Mouse (Mus musculus) hindbrain, postnatal 0 days (tissue): ENCODE results near the gene Lemd2. TPM values are rescaled to one million over a fixed set of nuclear protein-coding genes. Genes with fewer than 3 reads are reported as not detected.

Source experiments
- ATAC-seq: fragments of 200-750 bp; cut with Nextera tagmentation; 2 replicates; pipeline ENCODE4 v1.8.0; 2017; ENCODE audit warnings: mild to moderate bottlenecking, moderate TSS enrichment, moderate library complexity
- DNase-seq: peaks from one replicate; pipeline ENCODE4 v3.0.0-alpha.2; 2015; ENCODE audit warnings: low spot score
- H3K27ac ChIP-seq: fragments of 300-500 bp; sonication (generic); 2 replicates; pipeline ENCODE4 v1.5.1; 2014; ENCODE audit warnings: mild to moderate bottlenecking
- H3K27me3 ChIP-seq: fragments of 300-500 bp; sonication (generic); 2 replicates; pipeline ENCODE4 v1.6.1; 2014; ENCODE audit warnings: low read length, mixed read lengths; ENCODE audit not compliant: insufficient read depth
- H3K36me3 ChIP-seq: fragments of 300-500 bp; sonication (generic); 2 replicates; pipeline ENCODE4 v1.6.1; 2014; ENCODE audit warnings: low read length, mixed read lengths; ENCODE audit not compliant: insufficient read depth
- H3K4me1 ChIP-seq: fragments of 300-500 bp; sonication (generic); 2 replicates; pipeline ENCODE4 v1.6.1; 2014; ENCODE audit warnings: antibody characterized with exemption, low read length, mixed read lengths; ENCODE audit not compliant: insufficient read depth
- H3K4me2 ChIP-seq: fragments of 300-500 bp; sonication (generic); 2 replicates; pipeline ENCODE4 v1.6.1; 2014; ENCODE audit warnings: low read depth, mild to moderate bottlenecking, low read length, moderate library complexity, mixed read lengths
- H3K4me3 ChIP-seq: fragments of 300-500 bp; sonication (generic); 2 replicates; pipeline ENCODE4 v1.5.1; 2014; ENCODE audit warnings: low read length
- H3K9ac ChIP-seq: fragments of 300-500 bp; sonication (generic); replicated peaks from 2 replicates; pipeline ENCODE4 v1.6.1; 2014; ENCODE audit warnings: mild to moderate bottlenecking, low read length, moderate library complexity, mixed read lengths
- H3K9me3 ChIP-seq: fragments of 300-500 bp; sonication (generic); 2 replicates; pipeline ENCODE4 v1.6.1; 2016; ENCODE audit warnings: low read length, mixed read lengths
- CTCF ChIP-seq: IDR thresholded peaks from 2 replicates; pipeline ENCODE4 v1.5.1; 2016; ENCODE audit warnings: antibody characterized with exemption, control low read depth, low read depth
- WGBS: fragments of 180-500 bp; shearing (Covaris S2); extraction: QIAGEN DNeasy Blood & Tissue Kit; methylation state at CpG from one replicate; pipeline ENCODE4 v1.1.7; 2014; 5-methylcytosine and 5-hydroxymethylcytosine counted together
- polyA plus RNA-seq: library from polyadenylated mRNA; unstranded; fragments of >200 nt; fragmentation: Nextera tagmentation; extraction: Ambion mirVana; gene quantifications from 2 replicates; pipeline ENCODE4 v1.2.1, GENCODE M21; 2015
- total RNA-seq: library from RNA; depleted of rRNA; stranded (reverse); fragments of >200 nt; gene quantifications from 2 replicates; pipeline ENCODE4 v1.2.3, GENCODE M21; 2014

Gene Lemd2
- total and polyA plus RNA-seq, 2 experiments from 2014 or later, result 18.4 to 112 TPM

DNA sequence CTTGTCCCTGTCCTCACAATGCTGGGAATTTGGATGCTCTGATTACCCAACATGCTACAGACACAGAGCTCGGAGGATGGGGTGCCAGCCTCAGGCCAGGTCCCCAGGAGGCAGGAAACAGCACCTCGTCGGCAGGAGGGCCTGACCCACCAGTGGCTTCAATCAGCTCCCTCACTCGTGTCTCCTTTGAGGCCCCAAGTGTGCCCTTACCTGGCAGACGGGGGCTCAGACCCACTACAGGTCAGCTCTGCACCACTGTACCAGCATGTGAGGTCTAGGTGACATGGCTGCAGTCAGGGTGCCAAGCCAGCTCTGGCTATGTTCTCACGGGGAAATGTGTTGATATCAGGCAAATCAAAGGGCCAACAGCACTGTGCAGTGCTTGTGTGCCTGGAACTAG is 13.1 kb downstream of the Lemd2 start:
- no peak for DNase-seq
- Histone ChIP-seq H3K9me3 (no peaks in the 10 kb centered on the region), H3K27me3 (no peaks in the 10 kb centered on the region), H3K36me3 (peaks cover 51% of the 10 kb centered on the region), H3K4me3 (no peak overlapping the region), H3K4me1 (peaks cover 9% of the 10 kb centered on the region), H3K4me2 (no peak overlapping the region), H3K27ac (no peak overlapping the region), H3K9ac (no peak overlapping the region)
- ATAC-seq, result no peak
- no peak for TF ChIP-seq CTCF
- WGBS, result 83% methylated on average over 6 of the region's 6 CpGs

DNA sequence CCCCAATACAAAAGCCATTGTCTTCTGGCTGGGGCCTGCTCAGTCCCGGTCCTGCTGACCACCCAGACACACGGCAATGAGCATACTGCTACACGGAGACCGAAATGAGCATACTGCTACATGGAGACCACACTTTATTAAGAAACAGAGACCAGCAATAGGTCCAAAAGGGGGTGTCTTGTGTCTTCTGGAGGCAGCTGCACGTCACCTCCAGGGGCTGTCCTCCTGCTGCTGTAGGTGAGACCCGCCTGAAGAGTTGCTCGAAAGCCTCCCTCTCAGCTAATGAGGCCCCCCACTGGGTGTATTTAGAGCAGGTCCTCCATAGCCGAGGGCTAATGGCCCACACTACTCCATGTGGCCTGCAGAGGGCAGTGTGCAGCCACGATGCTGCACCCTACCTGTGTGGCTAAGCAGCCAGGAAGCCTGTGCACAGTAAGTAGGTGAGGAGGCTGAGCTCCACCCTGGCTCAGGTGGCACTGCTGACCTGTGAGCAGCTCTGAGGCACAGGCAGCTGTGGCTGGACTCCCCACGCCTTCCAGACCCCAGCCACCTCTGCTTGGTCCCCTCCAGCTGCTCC is 14.5 kb downstream of the Lemd2 start:
- peak; percentile 70 for ATAC-seq
- Histone ChIP-seq H3K9me3 (no peaks in the 10 kb centered on the region), H3K4me1 (peaks cover 9% of the 10 kb centered on the region), H3K9ac (no peak overlapping the region), H3K36me3 (peaks cover 37% of the 10 kb centered on the region), H3K4me2 (no peak overlapping the region), H3K4me3 (no peak overlapping the region), H3K27ac (no peak overlapping the region), H3K27me3 (no peaks in the 10 kb centered on the region)
- peak; percentile 90 for DNase-seq
- peak; percentile 98 for TF ChIP-seq CTCF
- WGBS, result 33% methylated on average over 10 of the region's 10 CpGs

DNA sequence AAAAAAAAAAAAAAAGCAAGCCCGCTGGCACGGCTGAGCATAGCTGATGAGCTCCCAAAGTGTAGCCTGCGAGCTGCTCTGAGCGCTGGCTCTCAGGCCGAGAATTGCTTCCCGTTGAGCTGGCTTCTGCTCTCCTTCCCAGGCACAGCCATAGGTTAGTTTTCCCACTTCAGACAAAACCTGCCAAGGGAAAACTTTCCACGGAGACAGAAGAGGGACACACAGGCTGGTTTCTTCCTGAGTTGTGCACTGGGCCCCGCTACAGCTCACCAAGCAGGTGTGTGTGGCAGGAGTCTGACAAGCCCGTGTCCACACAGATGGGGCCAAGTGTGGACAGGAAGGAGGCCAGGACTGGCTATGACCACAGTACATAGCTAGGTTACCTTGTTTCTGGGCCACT is 15.4 kb downstream of the Lemd2 start:
- TF ChIP-seq CTCF, result no peak
- no peak overlapping the region for H3K9ac ChIP-seq
- peaks cover 3% of the 10 kb centered on the region for H3K4me1 ChIP-seq
- H3K4me2 ChIP-seq, result no peak overlapping the region
- DNase-seq, result no peak
- no peak overlapping the region for H3K4me3 ChIP-seq
- ATAC-seq, result no peak
- H3K27ac ChIP-seq, result no peak overlapping the region
- H3K9me3 ChIP-seq, result no peaks in the 10 kb centered on the region
- H3K27me3 ChIP-seq, result no peaks in the 10 kb centered on the region
- H3K36me3 ChIP-seq, result peaks cover 32% of the 10 kb centered on the region
- 56% methylated on average over 9 of the region's 9 CpGs for WGBS

DNA sequence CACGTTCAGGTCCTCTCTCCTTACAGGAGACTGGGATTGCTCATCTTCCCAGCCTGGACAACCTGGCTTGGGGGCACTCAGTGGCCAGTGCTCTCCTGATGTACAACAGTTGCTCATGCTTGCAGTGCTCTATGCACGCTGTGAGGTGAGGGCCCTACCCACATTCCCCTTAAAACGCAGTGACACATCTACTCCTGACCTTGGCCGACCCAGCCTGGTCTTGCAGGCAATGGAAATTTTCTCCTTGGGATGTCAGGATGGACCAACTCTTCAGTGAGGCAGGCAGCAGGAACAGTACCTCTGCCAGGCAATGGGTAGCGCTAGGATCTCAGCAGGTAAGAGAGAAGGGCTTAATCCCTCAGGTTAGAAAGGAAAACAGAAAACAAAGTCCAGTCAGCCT is 17.2 kb downstream of the Lemd2 start:
- Histone ChIP-seq H3K9ac (no peak overlapping the region), H3K36me3 (peaks cover 15% of the 10 kb centered on the region), H3K4me1 (no peaks in the 10 kb centered on the region), H3K27ac (no peak overlapping the region), H3K27me3 (no peaks in the 10 kb centered on the region), H3K4me2 (no peak overlapping the region), H3K4me3 (no peak overlapping the region), H3K9me3 (no peaks in the 10 kb centered on the region)
- TF ChIP-seq CTCF, result no peak
- DNase-seq (no peak), ATAC-seq (no peak)
- WGBS, result 66% methylated on average over 5 of the region's 5 CpGs

DNA sequence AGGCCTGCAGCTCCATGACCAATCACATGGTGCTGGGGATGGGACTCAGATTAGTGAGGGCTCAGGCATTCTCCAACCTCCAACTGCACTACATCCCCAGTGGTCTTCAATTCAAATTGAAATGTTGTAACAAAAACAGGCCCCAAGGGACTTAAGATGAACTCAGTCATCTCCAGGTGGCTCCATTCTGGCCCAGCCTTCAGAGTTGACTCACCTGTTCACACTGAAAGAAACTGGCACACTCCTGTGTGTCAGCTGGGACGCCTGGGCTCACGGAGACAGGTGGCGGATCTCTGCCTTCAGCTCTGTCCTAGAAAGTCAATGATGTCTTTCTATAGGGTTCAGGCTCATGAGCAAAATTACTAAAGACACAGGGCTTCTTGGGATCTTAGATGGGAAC is 18.2 kb downstream of the Lemd2 start:
- DNase-seq, result no peak
- Histone ChIP-seq H3K36me3 (peaks cover 5% of the 10 kb centered on the region; the same call in 1 of the 2 replicates), H3K4me2 (no peak overlapping the region), H3K9me3 (no peaks in the 10 kb centered on the region), H3K4me3 (no peak overlapping the region), H3K27ac (no peak overlapping the region), H3K9ac (no peak overlapping the region), H3K4me1 (no peaks in the 10 kb centered on the region), H3K27me3 (no peaks in the 10 kb centered on the region)
- TF ChIP-seq CTCF, result no peak
- 78% methylated on average over 3 of the region's 3 CpGs for WGBS
- ATAC-seq, result no peak

DNA sequence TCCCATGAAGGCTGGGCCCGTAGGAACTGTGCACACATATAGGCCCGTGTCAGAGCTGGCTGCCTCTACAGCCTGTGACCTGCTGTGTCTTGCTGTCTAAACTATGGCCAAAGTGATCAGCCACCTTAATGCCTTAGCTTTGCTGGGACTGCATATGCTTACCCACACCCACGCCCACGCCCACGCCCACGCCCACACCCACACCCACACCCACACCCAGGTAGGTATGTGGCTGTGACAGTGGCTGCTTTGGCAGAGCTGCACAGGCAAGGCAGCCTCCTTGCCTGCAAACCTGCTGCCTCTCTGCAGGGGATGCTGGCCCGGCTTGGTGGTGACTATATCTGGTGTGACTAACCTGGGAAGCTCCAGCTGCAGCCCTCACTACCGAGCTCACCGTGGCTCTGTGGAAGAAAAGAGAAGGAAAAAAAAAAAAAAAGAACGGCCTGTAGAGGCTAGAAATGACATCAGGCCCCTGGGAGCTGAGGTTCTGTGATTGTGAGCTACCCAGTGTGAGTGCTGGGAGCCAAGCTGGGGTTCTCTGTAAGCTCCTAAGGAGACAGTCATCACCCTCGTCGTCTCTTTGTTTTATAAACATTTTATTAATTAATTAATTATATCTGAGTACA is 20.5 kb downstream of the Lemd2 start:
- 82% methylated on average over 12 of the region's 12 CpGs for WGBS
- ATAC-seq (no peak), DNase-seq (no peak)
- H3K27me3 ChIP-seq, result no peaks in the 10 kb centered on the region
- H3K4me1 ChIP-seq, result no peaks in the 10 kb centered on the region
- no peak overlapping the region for H3K27ac ChIP-seq
- H3K36me3 ChIP-seq, result no peaks in the 10 kb centered on the region
- H3K4me3 ChIP-seq, result no peak overlapping the region
- H3K9me3 ChIP-seq, result no peaks in the 10 kb centered on the region
- no peak overlapping the region for H3K4me2 ChIP-seq
- no peak overlapping the region for H3K9ac ChIP-seq
- no peak for TF ChIP-seq CTCF

DNA sequence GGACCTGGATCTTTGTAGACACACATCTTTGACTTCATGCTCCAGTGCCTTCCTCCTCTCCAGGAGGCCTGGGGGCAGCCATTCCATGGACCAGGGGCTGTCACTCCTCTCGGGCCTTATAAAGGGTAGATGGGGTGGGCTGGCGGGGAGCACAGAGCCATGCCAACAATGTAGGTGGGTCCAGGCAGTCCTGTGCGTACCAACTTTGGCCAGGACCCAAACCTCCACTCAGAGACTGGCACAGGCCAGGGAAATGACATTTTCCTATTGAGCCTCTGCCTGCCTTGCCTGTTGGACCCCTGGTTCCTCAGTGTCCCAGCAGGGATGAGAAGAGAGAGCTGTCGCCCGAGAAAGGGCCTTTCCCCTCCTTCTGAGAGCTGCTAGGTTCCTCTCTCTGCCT is 21.9 kb downstream of the Lemd2 start:
- H3K4me1 ChIP-seq, result no peaks in the 10 kb centered on the region
- H3K27ac ChIP-seq, result no peak overlapping the region
- TF ChIP-seq CTCF, result no peak
- no peaks in the 10 kb centered on the region for H3K27me3 ChIP-seq
- H3K4me3 ChIP-seq, result no peak overlapping the region
- H3K9ac ChIP-seq, result no peak overlapping the region
- no peaks in the 10 kb centered on the region for H3K9me3 ChIP-seq
- DNase-seq (no peak), ATAC-seq (no peak)
- WGBS, result 34% methylated on average over 5 of the region's 5 CpGs
- H3K36me3 ChIP-seq, result no peaks in the 10 kb centered on the region
- no peak overlapping the region for H3K4me2 ChIP-seq
